Mouse (Mus musculus): ENCODE results near the gene Dst.

GRCm38 (mm10) chr1:33927466-33927865 is 19.4 kb downstream of the Dst start:
- TF ChIP-seq CTCF (conservative IDR thresholded peaks at IDR 0.05; ENCODE audit: insufficient read depth, insufficient read length, low read depth, low read length) (no peak), POLR2A (IDR thresholded peaks at IDR 0.05; ENCODE audit: low read depth, low read length) (no peak)

All from kidney, adult 2 months (tissue).